Mouse (Mus musculus): Measurements from ENCODE around the gene Stab2. TPM values are rescaled to one million over a fixed set of nuclear protein-coding genes. Genes with fewer than 3 reads are reported as not detected.

The Stab2 gene
- polyA plus RNA-seq, 1 experiment from 2014 or later = 0.89 TPM

- H3K36me3 ChIP-seq (ENCODE audit: control insufficient read depth, insufficient read depth, low read length) = no peaks in the 10 kb centered on the region
- no peak overlapping the region for H3K27ac ChIP-seq (replicated peaks in 1 of 2; ENCODE audit: control insufficient read depth in 1 of 2, insufficient read depth in 1 of 2, low read depth in 2 of 2, low read length in 2 of 2)
- H3K9me3 ChIP-seq (ENCODE audit: control insufficient read depth, low read length) = 0 out of 2 replicates have a peak, but pooled peaks cover 8% of the 10 kb centered on the region
- no peak overlapping the region for H3K4me2 ChIP-seq (ENCODE audit: low read length)
- H3K9ac ChIP-seq (ENCODE audit: low read length) = no peak overlapping the region
- no peak overlapping the region for H3K4me3 ChIP-seq (ENCODE audit: control insufficient read depth in 1 of 2, insufficient read depth in 1 of 2, low read depth in 1 of 2, low read length in 2 of 2)
- H3K4me1 ChIP-seq (ENCODE audit: control insufficient read depth in 2 of 2, insufficient read depth in 2 of 2, low read length in 2 of 2) = peaks cover 3 to 8% of the 10 kb centered on the region in 2 experiments; a peak in 3 of 4 replicates
- 15% methylated on average over 11 of the region's 11 CpGs for WGBS
- ATAC-seq (ENCODE audit: insufficient number of reproducible peaks, insufficient read depth, low FRiP score, low read depth) = no peak
- peaks cover 68% of the 10 kb centered on the region for H3K27me3 ChIP-seq (ENCODE audit: control insufficient read depth, insufficient read depth, low read length)
Observed at GRCm38 (mm10) chr10:86961542-86962466, 46.0 kb downstream of the Stab2 start.

- no peak for ATAC-seq (ENCODE audit: insufficient number of reproducible peaks, insufficient read depth, low FRiP score, low read depth)
- Histone ChIP-seq H3K9ac (ENCODE audit: low read length) (no peak overlapping the region), H3K9me3 (ENCODE audit: control insufficient read depth, low read length) (no peaks in the 10 kb centered on the region), H3K4me3 (ENCODE audit: control insufficient read depth in 1 of 2, insufficient read depth in 1 of 2, low read depth in 1 of 2, low read length in 2 of 2) (no peak overlapping the region), H3K4me1 (ENCODE audit: control insufficient read depth in 2 of 2, insufficient read depth in 2 of 2, low read length in 2 of 2) (no peaks in the 10 kb centered on the region), H3K36me3 (ENCODE audit: control insufficient read depth, insufficient read depth, low read length) (no peaks in the 10 kb centered on the region), H3K27me3 (ENCODE audit: control insufficient read depth, insufficient read depth, low read length) (peaks cover 49% of the 10 kb centered on the region), H3K27ac (replicated peaks in 1 of 2; ENCODE audit: control insufficient read depth in 1 of 2, insufficient read depth in 1 of 2, low read depth in 2 of 2, low read length in 2 of 2) (no peak overlapping the region), H3K4me2 (ENCODE audit: low read length) (no peak overlapping the region)
- WGBS = 88% methylated on average over 3 of the region's 3 CpGs
Observed at GRCm38 (mm10) chr10:86955299-86955698, 52.5 kb downstream of the Stab2 start.

- Histone ChIP-seq H3K27me3 (ENCODE audit: control insufficient read depth, insufficient read depth, low read length) (peaks cover 34% of the 10 kb centered on the region), H3K4me1 (ENCODE audit: control insufficient read depth in 2 of 2, insufficient read depth in 2 of 2, low read length in 2 of 2) (no peaks in the 10 kb centered on the region), H3K27ac (replicated peaks in 1 of 2; ENCODE audit: control insufficient read depth in 1 of 2, insufficient read depth in 1 of 2, low read depth in 2 of 2, low read length in 2 of 2) (no peak overlapping the region), H3K4me3 (ENCODE audit: control insufficient read depth in 1 of 2, insufficient read depth in 1 of 2, low read depth in 1 of 2, low read length in 2 of 2) (no peak overlapping the region), H3K9me3 (ENCODE audit: control insufficient read depth, low read length) (no peaks in the 10 kb centered on the region), H3K36me3 (ENCODE audit: control insufficient read depth, insufficient read depth, low read length) (no peaks in the 10 kb centered on the region), H3K9ac (ENCODE audit: low read length) (no peak overlapping the region), H3K4me2 (ENCODE audit: low read length) (no peak overlapping the region)
- no peak for ATAC-seq (ENCODE audit: insufficient number of reproducible peaks, insufficient read depth, low FRiP score, low read depth)
- 61% methylated on average over 1 of the region's 1 CpGs for WGBS
Observed at GRCm38 (mm10) chr10:86952696-86953095, 55.1 kb downstream of the Stab2 start.

GRCm38 (mm10) chr10:86950806-86951205 lies 57.0 kb downstream of the Stab2 start:
- Histone ChIP-seq H3K4me2 (ENCODE audit: low read length) (no peak overlapping the region), H3K9ac (ENCODE audit: low read length) (no peak overlapping the region), H3K36me3 (ENCODE audit: control insufficient read depth, insufficient read depth, low read length) (no peaks in the 10 kb centered on the region), H3K9me3 (ENCODE audit: control insufficient read depth, low read length) (no peaks in the 10 kb centered on the region), H3K27ac (replicated peaks in 1 of 2; ENCODE audit: control insufficient read depth in 1 of 2, insufficient read depth in 1 of 2, low read depth in 2 of 2, low read length in 2 of 2) (no peak overlapping the region), H3K4me3 (ENCODE audit: control insufficient read depth in 1 of 2, insufficient read depth in 1 of 2, low read depth in 1 of 2, low read length in 2 of 2) (no peak overlapping the region), H3K27me3 (ENCODE audit: control insufficient read depth, insufficient read depth, low read length) (peaks cover 15% of the 10 kb centered on the region), H3K4me1 (ENCODE audit: control insufficient read depth in 2 of 2, insufficient read depth in 2 of 2, low read length in 2 of 2) (no peaks in the 10 kb centered on the region; a peak in 1 of 4 replicates)
- 87% methylated on average over 4 of the region's 4 CpGs for WGBS
- no peak for ATAC-seq (ENCODE audit: insufficient number of reproducible peaks, insufficient read depth, low FRiP score, low read depth)

- Histone ChIP-seq H3K27ac (replicated peaks in 1 of 2; ENCODE audit: control insufficient read depth in 1 of 2, insufficient read depth in 1 of 2, low read depth in 2 of 2, low read length in 2 of 2) (no peak overlapping the region), H3K4me3 (ENCODE audit: control insufficient read depth in 1 of 2, insufficient read depth in 1 of 2, low read depth in 1 of 2, low read length in 2 of 2) (no peak overlapping the region), H3K27me3 (ENCODE audit: control insufficient read depth, insufficient read depth, low read length) (peaks cover 7% of the 10 kb centered on the region; the same call in 1 of the 2 replicates), H3K4me1 (ENCODE audit: control insufficient read depth in 2 of 2, insufficient read depth in 2 of 2, low read length in 2 of 2) (no peaks in the 10 kb centered on the region; a peak in 1 of 4 replicates), H3K9ac (ENCODE audit: low read length) (no peak overlapping the region), H3K9me3 (ENCODE audit: control insufficient read depth, low read length) (no peaks in the 10 kb centered on the region), H3K36me3 (ENCODE audit: control insufficient read depth, insufficient read depth, low read length) (no peaks in the 10 kb centered on the region), H3K4me2 (ENCODE audit: low read length) (no peak overlapping the region)
- no peak for ATAC-seq (ENCODE audit: insufficient number of reproducible peaks, insufficient read depth, low FRiP score, low read depth)
- WGBS = 56% methylated on average over 4 of the region's 4 CpGs
Observed at GRCm38 (mm10) chr10:86949886-86950285, 57.9 kb downstream of the Stab2 start.

GRCm38 (mm10) chr10:86947541-86947940 lies 60.3 kb downstream of the Stab2 start:
- Histone ChIP-seq H3K9ac (ENCODE audit: low read length) (no peak overlapping the region), H3K36me3 (ENCODE audit: control insufficient read depth, insufficient read depth, low read length) (no peaks in the 10 kb centered on the region), H3K4me3 (ENCODE audit: control insufficient read depth in 1 of 2, insufficient read depth in 1 of 2, low read depth in 1 of 2, low read length in 2 of 2) (no peak overlapping the region), H3K27me3 (ENCODE audit: control insufficient read depth, insufficient read depth, low read length) (peaks cover 9% of the 10 kb centered on the region; the same call in 1 of the 2 replicates), H3K4me2 (ENCODE audit: low read length) (peak overlapping the region; percentile 16; the same call in 1 of the 2 replicates), H3K4me1 (ENCODE audit: control insufficient read depth in 2 of 2, insufficient read depth in 2 of 2, low read length in 2 of 2) (no peaks in the 10 kb centered on the region; a peak in 1 of 4 replicates), H3K9me3 (ENCODE audit: control insufficient read depth, low read length) (no peaks in the 10 kb centered on the region), H3K27ac (replicated peaks in 1 of 2; ENCODE audit: control insufficient read depth in 1 of 2, insufficient read depth in 1 of 2, low read depth in 2 of 2, low read length in 2 of 2) (no peak overlapping the region)
- WGBS = 67% methylated on average over 2 of the region's 2 CpGs
- ATAC-seq (ENCODE audit: insufficient number of reproducible peaks, insufficient read depth, low FRiP score, low read depth) = no peak

- ATAC-seq (ENCODE audit: insufficient number of reproducible peaks, insufficient read depth, low FRiP score, low read depth) = no peak
- WGBS = 84% methylated on average over 4 of the region's 4 CpGs
Observed at GRCm38 (mm10) chr10:86940591-86940990, 67.2 kb downstream of the Stab2 start.

More at GRCm38 (mm10) chr10:86940591-86940990, 67.2 kb downstream of the Stab2 start:
- no peak overlapping the region for H3K27ac ChIP-seq (replicated peaks in 1 of 2; ENCODE audit: control insufficient read depth in 1 of 2, insufficient read depth in 1 of 2, low read depth in 2 of 2, low read length in 2 of 2)
- peaks cover 7% of the 10 kb centered on the region in 2 experiments; a peak in 3 of 4 replicates for H3K4me1 ChIP-seq (ENCODE audit: control insufficient read depth in 2 of 2, insufficient read depth in 2 of 2, low read length in 2 of 2)
- H3K4me3 ChIP-seq (ENCODE audit: control insufficient read depth in 1 of 2, insufficient read depth in 1 of 2, low read depth in 1 of 2, low read length in 2 of 2) = no peak overlapping the region
- H3K9me3 ChIP-seq (ENCODE audit: control insufficient read depth, low read length) = no peaks in the 10 kb centered on the region
- H3K27me3 ChIP-seq (ENCODE audit: control insufficient read depth, insufficient read depth, low read length) = 0 out of 2 replicates have a peak, but pooled peaks cover 2% of the 10 kb centered on the region
- H3K36me3 ChIP-seq (ENCODE audit: control insufficient read depth, insufficient read depth, low read length) = no peaks in the 10 kb centered on the region
- no peak overlapping the region for H3K9ac ChIP-seq (ENCODE audit: low read length)
- H3K4me2 ChIP-seq (ENCODE audit: low read length) = no peak overlapping the region
